Mouse (Mus musculus) neural tube, embryonic 13.5 days (tissue): ENCODE results near the gene Enox1. TPM values are rescaled to one million over a fixed set of nuclear protein-coding genes. Genes with fewer than 3 reads are reported as not detected.

Source experiments
- ATAC-seq: fragments of 200-750 bp; cut with Nextera tagmentation; 2 replicates; pipeline ENCODE4 v1.8.0; 2017; ENCODE audit warnings: low read depth, mild to moderate bottlenecking, moderate TSS enrichment, moderate library complexity
- H3K27ac ChIP-seq: fragments of 300-500 bp; sonication (generic); replicated peaks from 2 replicates; pipeline ENCODE4 v1.5.1; 2015; ENCODE audit warnings: moderate library complexity, mild to moderate bottlenecking, inconsistent platforms
- H3K27me3 ChIP-seq: fragments of 300-500 bp; sonication (generic); 2 replicates; pipeline ENCODE4 v1.6.1; 2015; ENCODE audit warnings: mild to moderate bottlenecking, inconsistent platforms
- H3K36me3 ChIP-seq: fragments of 300-500 bp; sonication (generic); 2 replicates; pipeline ENCODE4 v1.6.1; 2015; ENCODE audit warnings: mild to moderate bottlenecking, inconsistent platforms
- H3K4me1 ChIP-seq: fragments of 300-500 bp; sonication (generic); replicated peaks from 2 replicates; pipeline ENCODE4 v1.6.1; 2015; ENCODE audit warnings: inconsistent platforms
- H3K4me2 ChIP-seq: fragments of 300-500 bp; sonication (generic); 2 replicates; pipeline ENCODE4 v1.6.1; 2015; ENCODE audit warnings: inconsistent platforms, mild to moderate bottlenecking, moderate library complexity
- H3K4me3 ChIP-seq: fragments of 300-500 bp; sonication (generic); 2 replicates; pipeline ENCODE4 v1.5.1; 2015; ENCODE audit warnings: mild to moderate bottlenecking, inconsistent platforms
- H3K9ac ChIP-seq: fragments of 300-500 bp; sonication (generic); 2 replicates; pipeline ENCODE4 v1.6.1; 2015; ENCODE audit warnings: moderate library complexity, mild to moderate bottlenecking, inconsistent platforms
- H3K9me3 ChIP-seq: fragments of 300-500 bp; sonication (generic); 2 replicates; pipeline ENCODE4 v1.6.1; 2016; ENCODE audit warnings: inconsistent platforms
- WGBS: fragments of 180-500 bp; shearing (Covaris S2); methylation state at CpG from one replicate; pipeline ENCODE4 v1.1.7; 2015; 5-methylcytosine and 5-hydroxymethylcytosine counted together
- polyA plus RNA-seq: library from polyadenylated mRNA; unstranded; fragments of >200 nt; fragmentation: Nextera tagmentation; extraction: Ambion mirVana; gene quantifications from 2 replicates; pipeline ENCODE4 v1.2.1, GENCODE M21; 2015

Enox1 gene
- polyA plus RNA-seq, 1 experiment from 2014 or later, result 44.9 TPM

GRCm38 (mm10) chr14:77280893-77281292 is 124.3 kb downstream of the Enox1 start:
- Histone ChIP-seq H3K9me3 (no peaks in the 10 kb centered on the region), H3K4me1 (0 out of 2 replicates have a peak, but pooled peaks cover 18% of the 10 kb centered on the region), H3K27me3 (no peaks in the 10 kb centered on the region), H3K27ac (no peak overlapping the region), H3K9ac (no peak overlapping the region), H3K4me2 (no peak overlapping the region), H3K36me3 (no peaks in the 10 kb centered on the region), H3K4me3 (no peak overlapping the region)
- ATAC-seq, result no peak
- 79% methylated on average over 7 of the region's 7 CpGs for WGBS

- no peak overlapping the region for H3K9ac ChIP-seq
- no peaks in the 10 kb centered on the region for H3K27me3 ChIP-seq
- 69% methylated on average over 4 of the region's 4 CpGs for WGBS
- H3K27ac ChIP-seq, result no peak overlapping the region
- 0 out of 2 replicates have a peak, but pooled peaks cover 3% of the 10 kb centered on the region for H3K36me3 ChIP-seq
- no peak for ATAC-seq
- H3K4me3 ChIP-seq, result no peak overlapping the region
- H3K4me1 ChIP-seq, result 0 out of 2 replicates have a peak, but pooled peaks cover 18% of the 10 kb centered on the region
- H3K4me2 ChIP-seq, result no peak overlapping the region
- H3K9me3 ChIP-seq, result no peaks in the 10 kb centered on the region
These were observed 127.4 kb downstream of the Enox1 start for GRCm38 (mm10) chr14:77283939-77284338.

GRCm38 (mm10) chr14:77285453-77285852 is 128.9 kb downstream of the Enox1 start:
- Histone ChIP-seq H3K4me3 (no peak overlapping the region), H3K36me3 (0 out of 2 replicates have a peak, but pooled peaks cover 3% of the 10 kb centered on the region), H3K9ac (no peak overlapping the region), H3K27me3 (no peaks in the 10 kb centered on the region), H3K4me1 (0 out of 2 replicates have a peak, but pooled peaks cover 14% of the 10 kb centered on the region), H3K4me2 (no peak overlapping the region), H3K27ac (no peak overlapping the region), H3K9me3 (no peaks in the 10 kb centered on the region)
- no peak for ATAC-seq
- WGBS, result 67% methylated on average over 3 of the region's 3 CpGs

- Histone ChIP-seq H3K27ac (no peak overlapping the region), H3K4me3 (no peak overlapping the region), H3K9ac (no peak overlapping the region), H3K4me2 (no peak overlapping the region), H3K9me3 (no peaks in the 10 kb centered on the region), H3K4me1 (peaks cover 7% of the 10 kb centered on the region; the same call in 1 of the 2 replicates), H3K27me3 (no peaks in the 10 kb centered on the region), H3K36me3 (0 out of 2 replicates have a peak, but pooled peaks cover 3% of the 10 kb centered on the region)
- 83% methylated on average over 5 of the region's 5 CpGs for WGBS
- ATAC-seq, result no peak
These were observed 135.2 kb downstream of the Enox1 start for GRCm38 (mm10) chr14:77291756-77292155.

GRCm38 (mm10) chr14:77297039-77297438 is 140.5 kb downstream of the Enox1 start:
- ATAC-seq, result no peak
- 36% methylated on average over 4 of the region's 4 CpGs for whole genome bisulfite sequencing
- no peak overlapping the region for H3K4me3 ChIP-seq
- H3K4me1 ChIP-seq, result peaks cover 7% of the 10 kb centered on the region; the same call in 1 of the 2 replicates
- H3K9ac ChIP-seq, result no peak overlapping the region
- no peaks in the 10 kb centered on the region for H3K9me3 ChIP-seq
- H3K27ac ChIP-seq, result no peak overlapping the region
- H3K27me3 ChIP-seq, result no peaks in the 10 kb centered on the region
- H3K36me3 ChIP-seq, result no peaks in the 10 kb centered on the region
- no peak overlapping the region for H3K4me2 ChIP-seq

- no peaks in the 10 kb centered on the region for H3K36me3 ChIP-seq
- no peaks in the 10 kb centered on the region for H3K9me3 ChIP-seq
- WGBS, result 90% methylated on average over 3 of the region's 3 CpGs
- no peak overlapping the region for H3K4me3 ChIP-seq
- no peak for ATAC-seq
- no peaks in the 10 kb centered on the region for H3K27me3 ChIP-seq
- H3K27ac ChIP-seq, result no peak overlapping the region
- H3K4me2 ChIP-seq, result no peak overlapping the region
- peaks cover 7% of the 10 kb centered on the region; the same call in 1 of the 2 replicates for H3K4me1 ChIP-seq
- no peak overlapping the region for H3K9ac ChIP-seq
These were observed 141.8 kb downstream of the Enox1 start for GRCm38 (mm10) chr14:77298327-77298726.

GRCm38 (mm10) chr14:77309571-77309970 is 153.0 kb downstream of the Enox1 start:
- H3K9me3 ChIP-seq, result no peaks in the 10 kb centered on the region
- H3K27me3 ChIP-seq, result no peaks in the 10 kb centered on the region
- no peak overlapping the region for H3K27ac ChIP-seq
- 57% methylated on average over 3 of the region's 3 CpGs for whole genome bisulfite sequencing
- H3K36me3 ChIP-seq, result no peaks in the 10 kb centered on the region
- H3K4me1 ChIP-seq, result peaks cover 21% of the 10 kb centered on the region
- no peak overlapping the region for H3K4me2 ChIP-seq
- H3K9ac ChIP-seq, result 0 out of 2 replicates have a peak overlapping the region, but pooled peaks have one; percentile 5
- ATAC-seq, result no peak
- no peak overlapping the region for H3K4me3 ChIP-seq

GRCm38 (mm10) chr14:77311456-77311855 is 154.9 kb downstream of the Enox1 start:
- H3K27me3 ChIP-seq, result no peaks in the 10 kb centered on the region
- no peak overlapping the region for H3K27ac ChIP-seq
- H3K4me3 ChIP-seq, result no peak overlapping the region
- no peak for ATAC-seq
- 80% methylated on average over 6 of the region's 6 CpGs for WGBS
- H3K9me3 ChIP-seq, result no peaks in the 10 kb centered on the region
- H3K9ac ChIP-seq, result no peak overlapping the region
- H3K36me3 ChIP-seq, result no peaks in the 10 kb centered on the region
- H3K4me2 ChIP-seq, result no peak overlapping the region
- peaks cover 21% of the 10 kb centered on the region for H3K4me1 ChIP-seq

GRCm38 (mm10) chr14:77319396-77319795 is 162.8 kb downstream of the Enox1 start:
- H3K27me3 ChIP-seq, result no peaks in the 10 kb centered on the region
- H3K27ac ChIP-seq, result no peak overlapping the region
- H3K4me1 ChIP-seq, result no peaks in the 10 kb centered on the region; the same call in 1 of the 2 replicates
- no peak overlapping the region for H3K9ac ChIP-seq
- H3K4me3 ChIP-seq, result no peak overlapping the region
- no peak overlapping the region for H3K4me2 ChIP-seq
- H3K9me3 ChIP-seq, result no peaks in the 10 kb centered on the region
- H3K36me3 ChIP-seq, result no peaks in the 10 kb centered on the region
- 93% methylated on average over 7 of the region's 7 CpGs for WGBS
- ATAC-seq, result no peak

- 88% methylated on average over 2 of the region's 2 CpGs for WGBS
- Histone ChIP-seq H3K9ac (no peak overlapping the region), H3K27ac (no peak overlapping the region), H3K4me2 (no peak overlapping the region), H3K4me3 (no peak overlapping the region), H3K36me3 (no peaks in the 10 kb centered on the region), H3K27me3 (no peaks in the 10 kb centered on the region), H3K4me1 (no peaks in the 10 kb centered on the region), H3K9me3 (no peaks in the 10 kb centered on the region)
- no peak for ATAC-seq
These were observed 167.8 kb downstream of the Enox1 start for GRCm38 (mm10) chr14:77324348-77324747.

GRCm38 (mm10) chr14:77327693-77328092 is 171.1 kb downstream of the Enox1 start:
- H3K4me1 ChIP-seq, result no peaks in the 10 kb centered on the region
- ATAC-seq, result no peak
- H3K4me3 ChIP-seq, result no peak overlapping the region
- H3K27ac ChIP-seq, result no peak overlapping the region
- H3K9me3 ChIP-seq, result no peaks in the 10 kb centered on the region
- no peaks in the 10 kb centered on the region for H3K36me3 ChIP-seq
- no peak overlapping the region for H3K9ac ChIP-seq
- H3K27me3 ChIP-seq, result no peaks in the 10 kb centered on the region
- 89% methylated on average over 3 of the region's 3 CpGs for WGBS
- no peak overlapping the region for H3K4me2 ChIP-seq

GRCm38 (mm10) chr14:77329791-77330190 is 173.2 kb downstream of the Enox1 start:
- H3K27me3 ChIP-seq, result no peaks in the 10 kb centered on the region
- H3K9me3 ChIP-seq, result no peaks in the 10 kb centered on the region
- H3K4me2 ChIP-seq, result no peak overlapping the region
- no peak for ATAC-seq
- H3K9ac ChIP-seq, result no peak overlapping the region
- no peaks in the 10 kb centered on the region for H3K4me1 ChIP-seq
- no peak overlapping the region for H3K4me3 ChIP-seq
- no peaks in the 10 kb centered on the region for H3K36me3 ChIP-seq
- H3K27ac ChIP-seq, result no peak overlapping the region

- H3K4me2 ChIP-seq, result no peak overlapping the region
- no peak overlapping the region for H3K9ac ChIP-seq
- H3K4me3 ChIP-seq, result no peak overlapping the region
- no peaks in the 10 kb centered on the region for H3K9me3 ChIP-seq
- H3K27ac ChIP-seq, result no peak overlapping the region
- H3K27me3 ChIP-seq, result no peaks in the 10 kb centered on the region
- ATAC-seq, result no peak
- no peaks in the 10 kb centered on the region for H3K4me1 ChIP-seq
- 69% methylated on average over 11 of the region's 11 CpGs for WGBS
- no peaks in the 10 kb centered on the region for H3K36me3 ChIP-seq
These were observed 187.2 kb downstream of the Enox1 start for GRCm38 (mm10) chr14:77343662-77344340.
